Mouse (Mus musculus) myocyte (in vitro differentiated cells): ENCODE measurements at regions not wholly inside any gene's neighbourhood (a gene's known extent, or its start where the extent isn't known, plus 50 kb on each side); places are given as distances from the start of the nearest gene placed in this dataset.

ENCODE experiments used
- CEBPB ChIP-seq: IDR thresholded peaks from 2 replicates; pipeline ENCODE4 v1.6.1; 2011; ENCODE audit warnings: mild to moderate bottlenecking, moderate library complexity; ENCODE audit not compliant: poor library complexity, insufficient read depth, severe bottlenecking
- E2F4 ChIP-seq: IDR thresholded peaks from one replicate; pipeline ENCODE4 v1.6.1; 2011; ENCODE audit warnings: mild to moderate bottlenecking, control low read depth, moderate library complexity; ENCODE audit not compliant: insufficient read depth
- MAX ChIP-seq: IDR thresholded peaks from one replicate; pipeline ENCODE4 v1.6.1; 2011; ENCODE audit warnings: low read depth, mild to moderate bottlenecking, control low read depth
- MYOD1 ChIP-seq, 3 experiments: IDR thresholded peaks; one replicate each; pipeline ENCODE4 v1.6.1; 2011; ENCODE audit warnings: control low read depth in 2 of 3, low read depth in 2 of 3, mild to moderate bottlenecking in 2 of 3, moderate library complexity in 1 of 3; ENCODE audit not compliant: insufficient read length in 2 of 3, control insufficient read depth in 1 of 3
- MYOG ChIP-seq, 3 experiments: IDR thresholded peaks; one replicate each; pipeline ENCODE4 v1.6.1; 2011; ENCODE audit warnings: control low read depth in 2 of 3, low read depth in 2 of 3, mild to moderate bottlenecking in 2 of 3; ENCODE audit not compliant: insufficient read length in 2 of 3, control insufficient read depth in 1 of 3, insufficient read depth in 1 of 3
- POLR2A ChIP-seq: IDR thresholded peaks from one replicate; pipeline ENCODE4 v1.6.1; 2011; ENCODE audit warnings: low read depth, mild to moderate bottlenecking, control low read depth, moderate library complexity; ENCODE audit not compliant: insufficient read length
- POLR2AphosphoS2 ChIP-seq: IDR thresholded peaks from one replicate; pipeline ENCODE4 v1.6.1; 2011; ENCODE audit warnings: low read depth, control low read depth; ENCODE audit not compliant: insufficient read length
- REST ChIP-seq: IDR thresholded peaks from one replicate; pipeline ENCODE4 v1.6.1; 2011; ENCODE audit warnings: mild to moderate bottlenecking, control low read depth, moderate library complexity; ENCODE audit not compliant: insufficient read depth, insufficient read length
- SRF ChIP-seq: IDR thresholded peaks from one replicate; pipeline ENCODE4 v1.6.1; 2011; ENCODE audit warnings: low read depth; ENCODE audit not compliant: control insufficient read depth, insufficient read length
- TCF12 ChIP-seq: IDR thresholded peaks from one replicate; pipeline ENCODE4 v1.6.1; 2011; ENCODE audit warnings: mild to moderate bottlenecking, control low read depth; ENCODE audit not compliant: poor library complexity, insufficient read depth, severe bottlenecking
- TCF3 ChIP-seq: IDR thresholded peaks from one replicate; pipeline ENCODE4 v1.6.1; 2011; ENCODE audit warnings: low read depth, control low read depth; ENCODE audit not compliant: insufficient read length
- USF1 ChIP-seq: IDR thresholded peaks from one replicate; pipeline ENCODE4 v1.6.1; 2011; ENCODE audit warnings: low read depth, mild to moderate bottlenecking, control low read depth, moderate library complexity

DNA sequence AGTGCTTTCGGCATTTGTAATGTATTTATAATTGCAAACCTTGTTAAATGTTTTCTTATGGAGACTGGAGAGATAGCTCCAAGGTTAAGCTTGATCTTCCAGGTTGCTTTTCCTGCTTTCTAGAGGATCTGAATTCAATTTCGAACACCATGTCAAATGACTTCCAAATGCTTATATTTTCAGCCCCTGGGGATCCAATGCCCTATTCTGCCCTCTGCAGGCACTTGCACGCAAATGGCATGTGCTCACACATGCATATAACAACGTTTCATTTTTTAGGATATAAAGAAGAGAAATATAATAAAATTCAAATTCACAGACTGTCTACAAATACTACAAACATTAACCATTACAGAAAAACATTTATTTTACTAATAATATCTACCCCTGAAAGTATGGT is 614.2 kb downstream of the A830018L16Rik start:
- TF ChIP-seq MAX (no peak), POLR2AphosphoS2 (no peak), POLR2A (no peak), CEBPB (no peak), TCF12 (no peak), REST (no peak), USF1 (no peak), E2F4 (no peak), MYOG (IDR thresholded peaks at IDR 0.05; ENCODE audit: control insufficient read depth in 1 of 3, insufficient read depth in 1 of 3, insufficient read length in 2 of 3, low read depth in 2 of 3) (no peak), MYOD1 (IDR thresholded peaks at IDR 0.05; ENCODE audit: control insufficient read depth in 1 of 3, insufficient read length in 2 of 3, low read depth in 2 of 3) (no peak), SRF (no peak), TCF3 (no peak)
